Mouse (Mus musculus): ENCODE measurements at regions not wholly inside any gene's neighbourhood (a gene's known extent, or its start where the extent isn't known, plus 50 kb on each side); places are given as distances from the start of the nearest gene placed in this dataset.

GRCm38 (mm10) chr1:35523790-35524362, 544.3 kb upstream of the Hs6st1 start:
- Histone ChIP-seq H3K4me2 (no peak overlapping the region), H3K36me3 (no peaks in the 10 kb centered on the region), H3K4me1 (replicated peaks) (no peaks in the 10 kb centered on the region), H3K9me3 (replicated peaks) (no peaks in the 10 kb centered on the region), H3K27ac (ENCODE audit: poor library complexity, severe bottlenecking) (no peak overlapping the region), H3K27me3 (replicated peaks) (no peaks in the 10 kb centered on the region), H3K4me3 (no peak overlapping the region), H3K9ac (no peak overlapping the region)
- 54% methylated on average over 2 of the region's 2 CpGs for WGBS
- ATAC-seq (ENCODE audit: insufficient number of reproducible peaks, low FRiP score) = no peak

- Histone ChIP-seq H3K36me3 (no peaks in the 10 kb centered on the region), H3K27ac (ENCODE audit: poor library complexity, severe bottlenecking) (no peak overlapping the region), H3K4me1 (replicated peaks) (no peaks in the 10 kb centered on the region), H3K9me3 (replicated peaks) (no peaks in the 10 kb centered on the region), H3K9ac (no peak overlapping the region), H3K27me3 (replicated peaks) (no peaks in the 10 kb centered on the region), H3K4me3 (no peak overlapping the region), H3K4me2 (no peak overlapping the region)
- no peak for ATAC-seq (ENCODE audit: insufficient number of reproducible peaks, low FRiP score)
- 62% methylated on average over 5 of the region's 5 CpGs for WGBS
Observed at GRCm38 (mm10) chr1:35524788-35525187, 543.4 kb upstream of the Hs6st1 start.

GRCm38 (mm10) chr1:35527750-35528476, 540.3 kb upstream of the Hs6st1 start:
- H3K9me3 ChIP-seq (replicated peaks) = no peaks in the 10 kb centered on the region
- H3K4me2 ChIP-seq = no peak overlapping the region
- no peaks in the 10 kb centered on the region for H3K27me3 ChIP-seq (replicated peaks)
- no peak overlapping the region for H3K9ac ChIP-seq
- no peak for ATAC-seq (ENCODE audit: insufficient number of reproducible peaks, low FRiP score)
- no peaks in the 10 kb centered on the region for H3K4me1 ChIP-seq (replicated peaks)
- H3K36me3 ChIP-seq = no peaks in the 10 kb centered on the region
- 75% methylated on average over 12 of the region's 12 CpGs for WGBS
- H3K4me3 ChIP-seq = no peak overlapping the region
- no peak overlapping the region for H3K27ac ChIP-seq (ENCODE audit: poor library complexity, severe bottlenecking)

- Histone ChIP-seq H3K27me3 (replicated peaks) (no peaks in the 10 kb centered on the region), H3K4me1 (replicated peaks) (no peaks in the 10 kb centered on the region), H3K4me2 (no peak overlapping the region), H3K4me3 (no peak overlapping the region), H3K9me3 (replicated peaks) (no peaks in the 10 kb centered on the region), H3K36me3 (no peaks in the 10 kb centered on the region), H3K9ac (no peak overlapping the region), H3K27ac (ENCODE audit: poor library complexity, severe bottlenecking) (no peak overlapping the region)
- no peak for ATAC-seq (ENCODE audit: insufficient number of reproducible peaks, low FRiP score)
Observed at GRCm38 (mm10) chr1:35535470-35535869, 532.7 kb upstream of the Hs6st1 start.

- ATAC-seq (ENCODE audit: insufficient number of reproducible peaks, low FRiP score) = no peak
- Histone ChIP-seq H3K36me3 (no peaks in the 10 kb centered on the region), H3K4me2 (no peak overlapping the region), H3K9ac (no peak overlapping the region), H3K9me3 (replicated peaks) (0 out of 2 replicates have a peak, but pooled peaks cover 4% of the 10 kb centered on the region), H3K27ac (ENCODE audit: poor library complexity, severe bottlenecking) (no peak overlapping the region), H3K4me1 (replicated peaks) (no peaks in the 10 kb centered on the region), H3K27me3 (replicated peaks) (no peaks in the 10 kb centered on the region), H3K4me3 (no peak overlapping the region)
- WGBS = 79% methylated on average over 5 of the region's 5 CpGs
Observed at GRCm38 (mm10) chr1:35536276-35536675, 531.9 kb upstream of the Hs6st1 start.

GRCm38 (mm10) chr1:35548845-35549244, 519.4 kb upstream of the Hs6st1 start:
- H3K9me3 ChIP-seq (replicated peaks) = no peaks in the 10 kb centered on the region
- H3K4me2 ChIP-seq = no peak overlapping the region
- H3K36me3 ChIP-seq = no peaks in the 10 kb centered on the region
- no peaks in the 10 kb centered on the region for H3K27me3 ChIP-seq (replicated peaks)
- H3K27ac ChIP-seq (ENCODE audit: poor library complexity, severe bottlenecking) = no peak overlapping the region
- no peak overlapping the region for H3K9ac ChIP-seq
- 67% methylated on average over 3 of the region's 3 CpGs for WGBS
- no peaks in the 10 kb centered on the region for H3K4me1 ChIP-seq (replicated peaks)
- H3K4me3 ChIP-seq = no peak overlapping the region
- ATAC-seq (ENCODE audit: insufficient number of reproducible peaks, low FRiP score) = no peak

- Histone ChIP-seq H3K27me3 (replicated peaks) (no peaks in the 10 kb centered on the region), H3K9ac (no peak overlapping the region), H3K9me3 (replicated peaks) (no peaks in the 10 kb centered on the region), H3K4me2 (no peak overlapping the region), H3K4me1 (replicated peaks) (no peaks in the 10 kb centered on the region), H3K36me3 (no peaks in the 10 kb centered on the region), H3K27ac (ENCODE audit: poor library complexity, severe bottlenecking) (no peak overlapping the region), H3K4me3 (no peak overlapping the region)
- ATAC-seq (ENCODE audit: insufficient number of reproducible peaks, low FRiP score) = no peak
- WGBS = 70% methylated on average over 1 of the region's 1 CpGs
Observed at GRCm38 (mm10) chr1:35551503-35551902, 516.7 kb upstream of the Hs6st1 start.

GRCm38 (mm10) chr1:35562786-35563185, 505.4 kb upstream of the Hs6st1 start:
- no peak overlapping the region for H3K9ac ChIP-seq
- H3K27ac ChIP-seq (ENCODE audit: poor library complexity, severe bottlenecking) = no peak overlapping the region
- no peak overlapping the region for H3K4me2 ChIP-seq
- no peaks in the 10 kb centered on the region for H3K27me3 ChIP-seq (replicated peaks)
- no peaks in the 10 kb centered on the region for H3K36me3 ChIP-seq
- H3K4me1 ChIP-seq (replicated peaks) = no peaks in the 10 kb centered on the region
- H3K4me3 ChIP-seq = no peak overlapping the region
- WGBS = 87% methylated on average over 4 of the region's 4 CpGs
- H3K9me3 ChIP-seq (replicated peaks) = 0 out of 2 replicates have a peak, but pooled peaks cover 6% of the 10 kb centered on the region
- ATAC-seq (ENCODE audit: insufficient number of reproducible peaks, low FRiP score) = no peak

GRCm38 (mm10) chr1:35575203-35575602, 493.0 kb upstream of the Hs6st1 start:
- no peak overlapping the region for H3K4me3 ChIP-seq
- H3K4me1 ChIP-seq (replicated peaks) = peaks cover 2% of the 10 kb centered on the region; the same call in 1 of the 2 replicates
- H3K9ac ChIP-seq = no peak overlapping the region
- 63% methylated on average over 1 of the region's 1 CpGs for WGBS
- ATAC-seq (ENCODE audit: insufficient number of reproducible peaks, low FRiP score) = no peak
- H3K4me2 ChIP-seq = no peak overlapping the region
- H3K27me3 ChIP-seq (replicated peaks) = no peaks in the 10 kb centered on the region
- no peak overlapping the region for H3K27ac ChIP-seq (ENCODE audit: poor library complexity, severe bottlenecking)
- no peaks in the 10 kb centered on the region; the same call in 1 of the 2 replicates for H3K9me3 ChIP-seq (replicated peaks)
- no peaks in the 10 kb centered on the region for H3K36me3 ChIP-seq

- no peak overlapping the region for H3K9ac ChIP-seq
- no peak overlapping the region for H3K4me2 ChIP-seq
- H3K9me3 ChIP-seq (replicated peaks) = no peaks in the 10 kb centered on the region
- no peaks in the 10 kb centered on the region for H3K27me3 ChIP-seq (replicated peaks)
- no peak overlapping the region for H3K4me3 ChIP-seq
- H3K36me3 ChIP-seq = no peaks in the 10 kb centered on the region
- 63% methylated on average over 3 of the region's 3 CpGs for WGBS
- H3K4me1 ChIP-seq (replicated peaks) = peaks cover 6% of the 10 kb centered on the region; the same call in 1 of the 2 replicates
- no peak overlapping the region for H3K27ac ChIP-seq (ENCODE audit: poor library complexity, severe bottlenecking)
- ATAC-seq (ENCODE audit: insufficient number of reproducible peaks, low FRiP score) = no peak
Observed at GRCm38 (mm10) chr1:35579392-35579791, 488.8 kb upstream of the Hs6st1 start.

GRCm38 (mm10) chr1:35579992-35580391, 488.2 kb upstream of the Hs6st1 start:
- WGBS = 43% methylated on average over 4 of the region's 4 CpGs
- peaks cover 6% of the 10 kb centered on the region; the same call in 1 of the 2 replicates for H3K4me1 ChIP-seq (replicated peaks)
- no peak for ATAC-seq (ENCODE audit: insufficient number of reproducible peaks, low FRiP score)
- no peak overlapping the region for H3K9ac ChIP-seq
- H3K27me3 ChIP-seq (replicated peaks) = no peaks in the 10 kb centered on the region
- H3K27ac ChIP-seq (ENCODE audit: poor library complexity, severe bottlenecking) = no peak overlapping the region
- no peak overlapping the region for H3K4me2 ChIP-seq
- H3K4me3 ChIP-seq = no peak overlapping the region
- H3K9me3 ChIP-seq (replicated peaks) = no peaks in the 10 kb centered on the region
- H3K36me3 ChIP-seq = no peaks in the 10 kb centered on the region

GRCm38 (mm10) chr1:35580474-35580873, 487.7 kb upstream of the Hs6st1 start:
- Histone ChIP-seq H3K27me3 (replicated peaks) (no peaks in the 10 kb centered on the region), H3K9ac (no peak overlapping the region), H3K4me2 (no peak overlapping the region), H3K36me3 (no peaks in the 10 kb centered on the region), H3K4me1 (replicated peaks) (peaks cover 6% of the 10 kb centered on the region; the same call in 1 of the 2 replicates), H3K9me3 (replicated peaks) (no peaks in the 10 kb centered on the region), H3K4me3 (no peak overlapping the region), H3K27ac (ENCODE audit: poor library complexity, severe bottlenecking) (no peak overlapping the region)
- no peak for ATAC-seq (ENCODE audit: insufficient number of reproducible peaks, low FRiP score)
- 57% methylated on average over 3 of the region's 3 CpGs for WGBS

Measured in heart, embryonic 12.5 days (tissue).